Mouse (Mus musculus) left cerebral cortex, postnatal 4 days (tissue): ENCODE data around the gene Ndufv3. TPM values are rescaled to one million over a fixed set of nuclear protein-coding genes. Genes with fewer than 3 reads are reported as not detected.

Source experiments
- microRNA-seq: library from miRNA; unstranded; fragments of <30 nt; microRNA quantifications from one replicate; pipeline ENCODE4 v1.2.0, GENCODE M21; 2022
- total RNA-seq, 2 experiments: library from RNA; stranded (reverse); gene quantifications; 2 replicates each; pipeline ENCODE4 v1.2.3; 2021

The Ndufv3 gene
- total RNA-seq, 2 experiments from 2014 or later: 269 to 291 TPM

Small RNA genes within 50 kb of the gene (microRNA-seq; reads per million reads assigned to microRNA genes)
- not detected for gene Gm24970

Other genes starting within 250 kb of the Ndufv3 start
- 10 to 100 TPM; 11.9 to 12.6 TPM for gene Rsph1, start 242.7 kb upstream of the Ndufv3 start, total RNA-seq
- 10 to 100 TPM; 18.4 to 19.4 TPM for gene Slc37a1, start 233.3 kb upstream of the Ndufv3 start, total RNA-seq
- 10 to 100 TPM; 48.2 to 49.8 TPM for gene Pde9a, start 133.9 kb upstream of the Ndufv3 start, total RNA-seq
- 10 to 100 TPM; 41.6 to 44.5 TPM for gene Wdr4, start 135 bp upstream of the Ndufv3 start, total RNA-seq
- gene Pknox1, start 44.6 kb downstream of the Ndufv3 start, total RNA-seq: 10 to 100 TPM; 17.8 to 18.8 TPM
- 10 to 100 TPM; 37.3 to 44.2 TPM for gene Cbs, start 117.1 kb downstream of the Ndufv3 start, total RNA-seq
- gene U2af1, start 138.8 kb downstream of the Ndufv3 start, total RNA-seq: 100 to 1,000 TPM; 183 to 186 TPM
- gene Cryaa, start 157.7 kb downstream of the Ndufv3 start, total RNA-seq: under 1 TPM; 0.36 to 0.38 TPM